Mouse (Mus musculus): ENCODE measurements around the gene Gm49392. TPM values are rescaled to one million over a fixed set of nuclear protein-coding genes. Genes with fewer than 3 reads are reported as not detected.

Gene Gm49392
- polyA plus RNA-seq, 1 experiment from 2014 or later: 0.51 TPM

DNA sequence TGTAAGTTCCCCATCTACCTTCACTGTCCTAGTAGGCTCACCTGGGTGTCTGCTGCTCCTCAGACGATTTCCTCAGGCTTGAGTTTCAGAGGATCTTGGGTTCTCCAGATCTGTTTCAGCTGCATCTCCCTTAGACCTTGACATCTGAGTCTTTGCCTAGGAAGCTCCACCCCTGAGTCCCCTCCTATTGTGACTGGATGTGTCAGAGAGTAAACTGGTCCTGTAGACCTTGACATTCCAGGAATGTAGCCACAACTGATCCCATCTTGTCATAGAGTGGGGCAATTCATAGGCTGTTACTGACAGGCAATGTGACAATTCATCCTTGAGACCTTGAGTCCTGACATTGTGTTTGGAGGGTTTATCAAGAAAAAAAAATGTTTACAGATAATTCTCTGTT lies 32.4 kb downstream of the Gm49392 start, which contains the start of gene 4930486L24Rik:
Gene 4930486L24Rik (minus strand): TSS at position 195 of the 400 bp plus-strand sequence.
- WGBS: 55% methylated on average over 1 of the region's 1 CpGs
- H3K4me1 ChIP-seq (ENCODE audit: control insufficient read depth, insufficient read depth, low read length): no peaks in the 10 kb centered on the region
- H3K4me2 ChIP-seq (ENCODE audit: low read depth, low read length): no peak within 1 kb of the TSS
- H3K9ac ChIP-seq (ENCODE audit: low read depth, low read length): no peak within 1 kb of the TSS
- ATAC-seq (ENCODE audit: low read depth) (no peak), DNase-seq (ENCODE audit: low spot score) (no peak)
- no peak within 1 kb of the TSS for H3K4me3 ChIP-seq (ENCODE audit: low read depth, low read length)
- no peaks in the 10 kb centered on the region for H3K9me3 ChIP-seq (ENCODE audit: control insufficient read depth, low read length)
- no peaks in the 10 kb centered on the region for H3K27me3 ChIP-seq (replicated peaks; ENCODE audit: control insufficient read depth, insufficient read depth, low read length)
- no peaks in the 10 kb centered on the region for H3K36me3 ChIP-seq (ENCODE audit: control insufficient read depth, insufficient read depth, low read length)
- no peak within 1 kb of the TSS for H3K27ac ChIP-seq (replicated peaks; ENCODE audit: low read depth, low read length)

DNA sequence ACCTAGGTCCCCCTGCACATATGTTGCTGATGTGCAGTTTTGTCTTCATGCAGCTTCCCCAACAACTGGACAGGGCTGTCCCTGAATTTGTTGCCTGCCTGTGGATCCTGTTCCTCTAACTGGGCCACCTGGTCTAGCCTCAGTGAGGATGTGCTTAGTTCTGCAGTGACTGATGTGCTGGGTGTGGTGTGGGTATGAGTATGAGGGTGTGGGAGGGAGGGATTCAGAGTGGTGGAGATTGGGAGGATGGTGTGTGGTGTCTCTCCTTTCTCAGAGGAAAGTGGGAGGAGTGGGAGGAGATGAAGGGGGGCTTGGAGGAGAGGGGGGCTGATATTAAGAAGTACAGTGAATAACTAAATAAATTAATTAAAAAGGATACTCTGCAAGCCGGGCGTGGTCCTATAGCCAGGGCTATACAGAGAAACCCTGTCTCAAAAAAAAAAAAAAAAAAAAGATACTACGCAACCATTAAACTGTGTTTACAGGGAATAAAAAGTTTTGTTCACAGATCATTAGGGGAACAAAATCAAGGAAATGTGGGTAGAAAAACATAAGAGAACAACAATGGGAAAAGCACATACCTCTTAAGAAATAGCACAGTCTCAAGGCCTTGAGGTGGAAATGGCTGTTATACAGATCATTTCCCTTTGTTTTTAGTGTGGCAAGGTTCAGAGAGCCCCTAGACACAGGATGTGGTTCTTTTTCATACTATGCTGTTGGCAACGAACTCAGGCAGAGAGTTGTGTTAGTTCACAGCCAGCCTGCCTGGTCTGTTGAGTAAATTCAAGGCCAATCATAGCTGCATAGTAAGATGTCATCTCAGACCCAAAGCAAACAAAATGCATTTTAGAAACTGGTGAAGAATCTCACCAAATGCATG lies 48.2 kb downstream of the Gm49392 start:
- DNase-seq (ENCODE audit: low spot score): peak; percentile 13

GRCm38 (mm10) chr13:60843153-60843552 lies 53.5 kb downstream of the Gm49392 start:
- no peak for DNase-seq (ENCODE audit: low spot score)

More for the DNA sequence above, 48.2 kb downstream of the Gm49392 start:
- Histone ChIP-seq H3K4me3 (ENCODE audit: low read depth, low read length) (no peak overlapping the region), H3K9ac (ENCODE audit: low read depth, low read length) (no peak overlapping the region), H3K36me3 (ENCODE audit: control insufficient read depth, insufficient read depth, low read length) (no peaks in the 10 kb centered on the region), H3K27ac (replicated peaks; ENCODE audit: low read depth, low read length) (no peak overlapping the region), H3K9me3 (ENCODE audit: control insufficient read depth, low read length) (no peaks in the 10 kb centered on the region), H3K4me2 (ENCODE audit: low read depth, low read length) (no peak overlapping the region), H3K4me1 (ENCODE audit: control insufficient read depth, insufficient read depth, low read length) (no peaks in the 10 kb centered on the region), H3K27me3 (replicated peaks; ENCODE audit: control insufficient read depth, insufficient read depth, low read length) (no peaks in the 10 kb centered on the region)
- ATAC-seq (ENCODE audit: low read depth): no peak
- WGBS: 85% methylated on average over 4 of the region's 4 CpGs

GRCm38 (mm10) chr13:60842703-60843102 lies 54.0 kb downstream of the Gm49392 start:
- no peak overlapping the region for H3K4me3 ChIP-seq (ENCODE audit: low read depth, low read length)
- 67% methylated on average over 6 of the region's 6 CpGs for WGBS
- H3K27me3 ChIP-seq (replicated peaks; ENCODE audit: control insufficient read depth, insufficient read depth, low read length): no peaks in the 10 kb centered on the region
- DNase-seq (ENCODE audit: low spot score): no peak
- ATAC-seq (ENCODE audit: low read depth): no peak
- H3K27ac ChIP-seq (replicated peaks; ENCODE audit: low read depth, low read length): no peak overlapping the region
- H3K4me2 ChIP-seq (ENCODE audit: low read depth, low read length): no peak overlapping the region
- H3K4me1 ChIP-seq (ENCODE audit: control insufficient read depth, insufficient read depth, low read length): no peaks in the 10 kb centered on the region
- no peak overlapping the region for H3K9ac ChIP-seq (ENCODE audit: low read depth, low read length)
- no peaks in the 10 kb centered on the region for H3K36me3 ChIP-seq (ENCODE audit: control insufficient read depth, insufficient read depth, low read length)
- H3K9me3 ChIP-seq (ENCODE audit: control insufficient read depth, low read length): no peaks in the 10 kb centered on the region

More at GRCm38 (mm10) chr13:60843153-60843552, 53.5 kb downstream of the Gm49392 start:
- H3K9me3 ChIP-seq (ENCODE audit: control insufficient read depth, low read length): no peaks in the 10 kb centered on the region
- no peak for ATAC-seq (ENCODE audit: low read depth)
- H3K27me3 ChIP-seq (replicated peaks; ENCODE audit: control insufficient read depth, insufficient read depth, low read length): no peaks in the 10 kb centered on the region
- H3K4me3 ChIP-seq (ENCODE audit: low read depth, low read length): no peak overlapping the region
- no peak overlapping the region for H3K4me2 ChIP-seq (ENCODE audit: low read depth, low read length)
- WGBS: 81% methylated on average over 8 of the region's 8 CpGs
- no peaks in the 10 kb centered on the region for H3K36me3 ChIP-seq (ENCODE audit: control insufficient read depth, insufficient read depth, low read length)
- H3K4me1 ChIP-seq (ENCODE audit: control insufficient read depth, insufficient read depth, low read length): no peaks in the 10 kb centered on the region
- no peak overlapping the region for H3K27ac ChIP-seq (replicated peaks; ENCODE audit: low read depth, low read length)
- H3K9ac ChIP-seq (ENCODE audit: low read depth, low read length): no peak overlapping the region

- Histone ChIP-seq H3K9ac (ENCODE audit: low read depth, low read length) (no peak overlapping the region), H3K4me1 (ENCODE audit: control insufficient read depth, insufficient read depth, low read length) (no peaks in the 10 kb centered on the region), H3K27me3 (replicated peaks; ENCODE audit: control insufficient read depth, insufficient read depth, low read length) (no peaks in the 10 kb centered on the region), H3K4me3 (ENCODE audit: low read depth, low read length) (no peak overlapping the region), H3K4me2 (ENCODE audit: low read depth, low read length) (no peak overlapping the region), H3K36me3 (ENCODE audit: control insufficient read depth, insufficient read depth, low read length) (no peaks in the 10 kb centered on the region), H3K9me3 (ENCODE audit: control insufficient read depth, low read length) (no peaks in the 10 kb centered on the region), H3K27ac (replicated peaks; ENCODE audit: low read depth, low read length) (no peak overlapping the region)
- no peak for ATAC-seq (ENCODE audit: low read depth)
- DNase-seq (ENCODE audit: low spot score): no peak
- 70% methylated on average over 2 of the region's 2 CpGs for WGBS
Observed at GRCm38 (mm10) chr13:60839353-60839902, 57.3 kb downstream of the Gm49392 start.

DNA sequence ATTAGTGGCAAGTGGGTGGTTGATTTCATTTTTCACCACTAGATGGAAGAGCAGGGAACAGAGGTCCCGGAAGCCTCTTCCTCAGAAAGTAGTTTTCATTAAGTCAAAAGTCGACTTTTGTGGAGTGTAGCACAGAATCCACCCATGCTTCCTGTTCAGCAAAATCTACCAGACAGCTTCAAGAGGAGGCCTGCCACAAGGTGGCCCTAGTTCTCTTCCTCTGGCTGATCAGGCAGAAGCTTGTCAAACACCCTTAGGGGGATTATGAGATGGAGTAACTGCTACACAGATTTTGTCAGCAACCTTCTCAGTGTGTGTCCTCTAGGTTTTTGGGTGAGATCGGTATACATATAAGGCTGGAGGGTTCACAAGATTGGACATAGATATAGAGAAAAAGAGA lies 70.6 kb downstream of the Gm49392 start:
- no peak for DNase-seq (ENCODE audit: low spot score)
- Histone ChIP-seq H3K36me3 (ENCODE audit: control insufficient read depth, insufficient read depth, low read length) (no peaks in the 10 kb centered on the region), H3K4me2 (ENCODE audit: low read depth, low read length) (no peak overlapping the region), H3K9me3 (ENCODE audit: control insufficient read depth, low read length) (no peaks in the 10 kb centered on the region), H3K27ac (replicated peaks; ENCODE audit: low read depth, low read length) (no peak overlapping the region), H3K4me1 (ENCODE audit: control insufficient read depth, insufficient read depth, low read length) (no peaks in the 10 kb centered on the region), H3K4me3 (ENCODE audit: low read depth, low read length) (no peak overlapping the region), H3K9ac (ENCODE audit: low read depth, low read length) (no peak overlapping the region), H3K27me3 (replicated peaks; ENCODE audit: control insufficient read depth, insufficient read depth, low read length) (no peaks in the 10 kb centered on the region)
- 68% methylated on average over 3 of the region's 3 CpGs for WGBS
- ATAC-seq (ENCODE audit: low read depth): no peak

- Histone ChIP-seq H3K9ac (ENCODE audit: low read depth, low read length) (no peak overlapping the region), H3K4me3 (ENCODE audit: low read depth, low read length) (no peak overlapping the region), H3K36me3 (ENCODE audit: control insufficient read depth, insufficient read depth, low read length) (no peaks in the 10 kb centered on the region), H3K4me1 (ENCODE audit: control insufficient read depth, insufficient read depth, low read length) (no peaks in the 10 kb centered on the region), H3K4me2 (ENCODE audit: low read depth, low read length) (no peak overlapping the region), H3K27ac (replicated peaks; ENCODE audit: low read depth, low read length) (no peak overlapping the region), H3K27me3 (replicated peaks; ENCODE audit: control insufficient read depth, insufficient read depth, low read length) (no peaks in the 10 kb centered on the region), H3K9me3 (ENCODE audit: control insufficient read depth, low read length) (no peaks in the 10 kb centered on the region)
- no peak for DNase-seq (ENCODE audit: low spot score)
- no peak for ATAC-seq (ENCODE audit: low read depth)
- WGBS: 70% methylated on average over 3 of the region's 3 CpGs
Observed at GRCm38 (mm10) chr13:60820486-60821175, 76.1 kb downstream of the Gm49392 start.

- H3K9ac ChIP-seq (ENCODE audit: low read depth, low read length): no peak overlapping the region
- H3K9me3 ChIP-seq (ENCODE audit: control insufficient read depth, low read length): no peaks in the 10 kb centered on the region
- H3K4me3 ChIP-seq (ENCODE audit: low read depth, low read length): no peak overlapping the region
- H3K4me1 ChIP-seq (ENCODE audit: control insufficient read depth, insufficient read depth, low read length): no peaks in the 10 kb centered on the region
- H3K27me3 ChIP-seq (replicated peaks; ENCODE audit: control insufficient read depth, insufficient read depth, low read length): no peaks in the 10 kb centered on the region
- H3K36me3 ChIP-seq (ENCODE audit: control insufficient read depth, insufficient read depth, low read length): no peaks in the 10 kb centered on the region
- no peak overlapping the region for H3K4me2 ChIP-seq (ENCODE audit: low read depth, low read length)
- H3K27ac ChIP-seq (replicated peaks; ENCODE audit: low read depth, low read length): no peak overlapping the region
- 13% methylated on average over 7 of the region's 7 CpGs for WGBS
- ATAC-seq (ENCODE audit: low read depth) (no peak), DNase-seq (ENCODE audit: low spot score) (peak; percentile 50)
Observed at GRCm38 (mm10) chr13:60819469-60819868, 77.2 kb downstream of the Gm49392 start.

All from embryonic facial prominence, embryonic 14.5 days (tissue).